Mouse (Mus musculus): Measurements from ENCODE around the gene Metap1.

DNA sequence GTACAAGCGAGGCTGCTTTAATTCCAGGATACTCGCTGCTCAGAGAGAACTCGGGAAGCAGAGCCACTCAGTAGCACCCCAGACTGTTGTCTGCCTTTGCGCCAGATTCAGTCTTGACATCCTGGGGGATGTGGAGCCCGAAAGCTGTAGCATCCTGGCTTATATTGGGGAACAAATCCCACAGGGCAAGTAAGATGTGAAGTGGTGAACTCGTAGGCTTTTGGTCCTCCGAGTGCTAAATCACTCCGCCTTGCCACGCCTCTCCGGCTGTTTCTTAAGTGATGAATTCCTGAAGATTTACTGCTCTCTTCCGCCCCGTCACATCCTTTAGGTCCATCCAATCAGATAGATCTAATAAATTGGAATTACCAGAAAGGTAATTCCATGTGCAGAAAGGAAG is 23.9 kb upstream of the Metap1 start:
- no peak for TF ChIP-seq POLR2A (IDR thresholded peaks at IDR 0.05; ENCODE audit: extremely low read depth, insufficient read depth, low read length)
- TF ChIP-seq CTCF (IDR thresholded peaks at IDR 0.05; ENCODE audit: extremely low read depth, insufficient read depth, low read length): no peak

Measured in cortical plate, adult 2 months (tissue).